Mouse (Mus musculus) gastrocnemius, adult 2 months (tissue): ENCODE data around the gene Serpinb2. TPM values are rescaled to one million over a fixed set of nuclear protein-coding genes. Genes with fewer than 3 reads are reported as not detected.

Source experiments
- DNase-seq: peaks from one replicate; pipeline ENCODE4 v3.0.0; 2022
- H3K27ac ChIP-seq: fragments of 200-600 bp; 2 replicates; pipeline ENCODE4 v1.8.1; 2022; ENCODE audit warnings: mild to moderate bottlenecking
- H3K4me3 ChIP-seq: fragments of 200-600 bp; 2 replicates; pipeline ENCODE4 v1.8.1; 2022; ENCODE audit warnings: mild to moderate bottlenecking, moderate library complexity
- CTCF ChIP-seq: fragments of 200-600 bp; IDR thresholded peaks from 2 replicates; pipeline ENCODE4 v1.8.1; 2022; ENCODE audit warnings: antibody characterized with exemption, mild to moderate bottlenecking, moderate library complexity
- intact Hi-C: fragments of 180-260 bp; cut with DNase I; formaldehyde crosslinking; loops from one replicate; pipeline ENCODE4 v1.15.1; 2025
- total RNA-seq, 2 experiments: library from RNA; stranded (reverse); gene quantifications; 2 replicates each; pipeline ENCODE4 v1.2.3; 2021

Gene Serpinb2
- total RNA-seq, 2 experiments from 2014 or later: not detected

- Histone ChIP-seq H3K27ac (no peak overlapping the region), H3K4me3 (no peak overlapping the region)
- intact Hi-C loops: no loop called here
- TF ChIP-seq CTCF: no peak
- no peak for DNase-seq
Measured at GRCm38 (mm10) chr1:107528325-107529078, 17.3 kb downstream of the Serpinb2 start.

- intact Hi-C loops: no loop called here
- H3K27ac ChIP-seq: no peak overlapping the region
- TF ChIP-seq CTCF: no peak
- no peak for DNase-seq
- no peak overlapping the region for H3K4me3 ChIP-seq
Measured at GRCm38 (mm10) chr1:107529365-107530052, 18.3 kb downstream of the Serpinb2 start.

- no peak overlapping the region for H3K27ac ChIP-seq
- H3K4me3 ChIP-seq: no peak overlapping the region
- no peak for TF ChIP-seq CTCF
- no peak for DNase-seq
- intact Hi-C loops: no loop called here
Measured at GRCm38 (mm10) chr1:107533736-107534135, 22.5 kb downstream of the Serpinb2 start.

- Histone ChIP-seq H3K27ac (no peak overlapping the region), H3K4me3 (no peak overlapping the region)
- intact Hi-C loops: no loop called here
- TF ChIP-seq CTCF: no peak
- DNase-seq: no peak
Measured at GRCm38 (mm10) chr1:107537435-107537834, 26.2 kb downstream of the Serpinb2 start.

GRCm38 (mm10) chr1:107559494-107559893, 48.3 kb downstream of the Serpinb2 start:
- H3K4me3 ChIP-seq: no peak overlapping the region
- no peak for TF ChIP-seq CTCF
- no peak for DNase-seq
- intact Hi-C loops: no loop called here
- no peak overlapping the region for H3K27ac ChIP-seq

- no peak overlapping the region for H3K4me3 ChIP-seq
- no peak for DNase-seq
- H3K27ac ChIP-seq: no peak overlapping the region
- peak; percentile 19; the same call in 1 of the 2 replicates for TF ChIP-seq CTCF
- intact Hi-C loops: no loop called here
Measured at GRCm38 (mm10) chr1:107562110-107562509, 50.9 kb downstream of the Serpinb2 start.

- Histone ChIP-seq H3K4me3 (no peak overlapping the region), H3K27ac (no peak overlapping the region)
- intact Hi-C loops: loop anchor here (2.0 kb wide), 1 partner anchor 33 kb away; no protein-coding TSS in a partner anchor
- peak; percentile 30 for TF ChIP-seq CTCF
- no peak for DNase-seq
Measured at GRCm38 (mm10) chr1:107565644-107566043, 54.4 kb downstream of the Serpinb2 start.

- Histone ChIP-seq H3K4me3 (no peak overlapping the region), H3K27ac (no peak overlapping the region)
- no peak for DNase-seq
- intact Hi-C loops: no loop called here
- TF ChIP-seq CTCF: no peak
Measured at GRCm38 (mm10) chr1:107576094-107576493, 64.9 kb downstream of the Serpinb2 start.

GRCm38 (mm10) chr1:107577514-107577913, 66.3 kb downstream of the Serpinb2 start:
- no peak overlapping the region for H3K27ac ChIP-seq
- no peak overlapping the region for H3K4me3 ChIP-seq
- intact Hi-C loops: no loop called here
- no peak for TF ChIP-seq CTCF
- no peak for DNase-seq

GRCm38 (mm10) chr1:107581220-107581619, 70.0 kb downstream of the Serpinb2 start:
- Histone ChIP-seq H3K27ac (no peak overlapping the region), H3K4me3 (no peak overlapping the region)
- intact Hi-C loops: no loop called here
- TF ChIP-seq CTCF: no peak
- DNase-seq: no peak

GRCm38 (mm10) chr1:107582900-107583299, 71.7 kb downstream of the Serpinb2 start:
- intact Hi-C loops: no loop called here
- H3K4me3 ChIP-seq: no peak overlapping the region
- DNase-seq: no peak
- TF ChIP-seq CTCF: no peak
- no peak overlapping the region for H3K27ac ChIP-seq

- intact Hi-C loops: no loop called here
- H3K27ac ChIP-seq: no peak overlapping the region
- no peak for DNase-seq
- TF ChIP-seq CTCF: no peak
- H3K4me3 ChIP-seq: no peak overlapping the region
Measured at GRCm38 (mm10) chr1:107583958-107584376, 72.7 kb downstream of the Serpinb2 start.

- TF ChIP-seq CTCF: no peak
- intact Hi-C loops: no loop called here
- Histone ChIP-seq H3K27ac (no peak overlapping the region), H3K4me3 (no peak overlapping the region)
- no peak for DNase-seq
Measured at GRCm38 (mm10) chr1:107584932-107585331, 73.7 kb downstream of the Serpinb2 start.

Other genes with a start within 250 kb of the Serpinb2 start
- not detected for gene Serpinb3b, start 233.1 kb upstream of the Serpinb2 start, total RNA-seq
- not detected for gene Serpinb3c, start 233.1 kb upstream of the Serpinb2 start, total RNA-seq
- not detected for gene Serpinb11, start 150.2 kb upstream of the Serpinb2 start, total RNA-seq
- gene Serpinb7, start 111.8 kb upstream of the Serpinb2 start, total RNA-seq: under 1 TPM in 1 of 2 experiments, not detected in 1; 0.13 TPM
- gene Serpinb8, start 78.6 kb downstream of the Serpinb2 start, total RNA-seq: 1 to 10 TPM; 1.3 to 2.3 TPM